Mouse (Mus musculus) hindbrain, embryonic 15.5 days (tissue): ENCODE results near the gene Uqcr11. TPM values are rescaled to one million over a fixed set of nuclear protein-coding genes. Genes with fewer than 3 reads are reported as not detected.

Experiments used
- ATAC-seq: fragments of 200-750 bp; cut with Nextera tagmentation; 2 replicates; pipeline ENCODE4 v1.8.0; 2017; ENCODE audit warnings: low read depth, moderate number of reproducible peaks, moderate TSS enrichment; ENCODE audit not compliant: low FRiP score
- H3K27ac ChIP-seq: fragments of 300-500 bp; sonication (generic); replicated peaks from 2 replicates; pipeline ENCODE4 v1.5.1; 2015; ENCODE audit warnings: mild to moderate bottlenecking, inconsistent platforms
- H3K27me3 ChIP-seq: fragments of 300-500 bp; sonication (generic); 2 replicates; pipeline ENCODE4 v1.6.1; 2015; ENCODE audit warnings: control low read depth, inconsistent platforms
- H3K36me3 ChIP-seq: fragments of 300-500 bp; sonication (generic); 2 replicates; pipeline ENCODE4 v1.6.1; 2015; ENCODE audit warnings: control low read depth, inconsistent platforms
- H3K4me1 ChIP-seq: fragments of 300-500 bp; sonication (generic); replicated peaks from 2 replicates; pipeline ENCODE4 v1.6.1; 2015; ENCODE audit warnings: control low read depth, inconsistent platforms
- H3K4me2 ChIP-seq: fragments of 300-500 bp; sonication (generic); 2 replicates; pipeline ENCODE4 v1.6.1; 2015; ENCODE audit warnings: moderate library complexity, mild to moderate bottlenecking, inconsistent platforms
- H3K4me3 ChIP-seq: fragments of 300-500 bp; sonication (generic); 2 replicates; pipeline ENCODE4 v1.5.1; 2015; ENCODE audit warnings: mild to moderate bottlenecking, inconsistent platforms
- H3K9ac ChIP-seq: fragments of 300-500 bp; sonication (generic); 2 replicates; pipeline ENCODE4 v1.6.1; 2015; ENCODE audit warnings: inconsistent platforms
- H3K9me3 ChIP-seq: fragments of 300-500 bp; sonication (generic); 2 replicates; pipeline ENCODE4 v1.6.1; 2016; ENCODE audit warnings: control low read depth, inconsistent platforms
- WGBS: fragments of 180-500 bp; shearing (Covaris S2); methylation state at CpG from one replicate; pipeline ENCODE4 v1.1.7; 2015; 5-methylcytosine and 5-hydroxymethylcytosine counted together
- polyA plus RNA-seq: library from polyadenylated mRNA; unstranded; fragments of >200 nt; fragmentation: Nextera tagmentation; extraction: Ambion mirVana; gene quantifications from 2 replicates; pipeline ENCODE4 v1.2.1, GENCODE M21; 2015

Uqcr11 gene
- polyA plus RNA-seq, result 711 and 737 TPM in 2 replicates

DNA sequence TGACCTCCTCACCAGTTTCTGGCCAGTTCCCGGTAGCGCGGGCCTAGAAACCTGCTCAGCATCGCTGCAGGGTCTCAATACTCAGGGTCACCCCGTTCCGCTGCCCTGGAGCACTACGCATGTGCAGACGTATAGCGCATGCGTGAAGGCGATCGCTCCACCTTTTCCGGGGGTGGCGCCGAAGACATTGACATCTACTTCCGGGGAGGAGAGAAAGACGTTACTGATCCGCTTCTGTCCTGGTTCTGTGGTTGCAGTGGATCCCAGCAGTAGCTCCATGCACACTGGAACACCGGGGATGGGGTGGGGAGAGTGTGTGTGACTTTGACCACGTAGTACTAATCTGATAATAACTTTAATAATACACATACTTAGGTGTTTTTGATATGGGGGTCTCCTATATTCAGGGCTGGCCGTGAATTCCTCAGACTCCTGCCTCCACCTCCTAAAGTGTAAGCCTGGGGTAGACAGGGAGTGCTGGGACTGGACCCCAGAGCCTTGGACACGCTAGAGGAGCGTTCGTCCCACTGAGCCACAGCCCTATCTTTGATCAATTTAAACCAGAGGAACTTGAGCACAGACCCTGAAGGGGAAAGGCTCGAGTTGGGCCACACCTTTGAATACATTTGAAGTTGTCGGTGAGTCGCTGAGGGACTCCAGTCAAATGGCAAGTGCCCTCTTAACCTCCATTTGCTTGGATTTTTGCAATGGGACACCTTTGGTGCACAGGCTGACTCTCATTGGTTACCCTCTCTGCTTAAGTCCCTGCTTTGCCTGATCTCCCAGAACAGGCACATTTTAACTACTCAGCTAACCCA is at the start of gene Uqcr11:
Gene Uqcr11 (minus strand): TSS at position 147 of the 818 bp plus-strand sequence.
- peak within 1 kb of the TSS; percentile 63 for H3K4me3 ChIP-seq
- 2% methylated on average over 27 of the region's 27 CpGs for WGBS
- peak within 1 kb of the TSS; percentile 80 for H3K27ac ChIP-seq
- peak within 1 kb of the TSS; percentile 83 for H3K4me2 ChIP-seq
- peaks cover 39% of the 10 kb centered on the region for H3K36me3 ChIP-seq
- peak within 1 kb of the TSS; percentile 75 for H3K9ac ChIP-seq
- no peaks in the 10 kb centered on the region for H3K9me3 ChIP-seq
- no peaks in the 10 kb centered on the region for H3K27me3 ChIP-seq
- ATAC-seq, result peak; percentile 88
- peaks cover 25% of the 10 kb centered on the region for H3K4me1 ChIP-seq

DNA sequence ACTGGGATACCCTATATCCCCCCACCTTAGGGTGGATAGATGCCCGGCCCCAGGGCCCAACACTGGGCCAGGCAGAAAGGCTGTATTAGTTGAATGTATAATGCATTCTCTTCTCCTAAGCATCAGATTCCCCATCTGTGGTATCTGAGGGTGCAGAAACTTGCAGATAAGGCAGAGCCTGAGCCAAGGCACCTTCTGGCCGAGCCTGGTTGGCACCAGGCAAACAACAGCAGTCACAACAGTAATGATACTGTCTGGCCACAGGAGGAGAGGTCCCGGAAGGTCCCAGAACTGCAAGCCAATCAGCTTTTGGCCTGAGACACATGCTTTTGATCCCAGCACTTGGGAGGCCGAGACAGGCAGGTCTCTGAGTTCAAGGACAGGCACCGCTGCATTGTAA is 49.1 kb upstream of the Uqcr11 start:
- H3K36me3 ChIP-seq, result no peaks in the 10 kb centered on the region
- H3K4me2 ChIP-seq, result no peak overlapping the region
- no peak overlapping the region for H3K4me3 ChIP-seq
- ATAC-seq, result no peak
- no peak overlapping the region for H3K27ac ChIP-seq
- H3K4me1 ChIP-seq, result no peaks in the 10 kb centered on the region
- no peaks in the 10 kb centered on the region for H3K9me3 ChIP-seq
- WGBS, result 87% methylated on average over 5 of the region's 5 CpGs
- H3K9ac ChIP-seq, result no peak overlapping the region
- no peaks in the 10 kb centered on the region for H3K27me3 ChIP-seq

DNA sequence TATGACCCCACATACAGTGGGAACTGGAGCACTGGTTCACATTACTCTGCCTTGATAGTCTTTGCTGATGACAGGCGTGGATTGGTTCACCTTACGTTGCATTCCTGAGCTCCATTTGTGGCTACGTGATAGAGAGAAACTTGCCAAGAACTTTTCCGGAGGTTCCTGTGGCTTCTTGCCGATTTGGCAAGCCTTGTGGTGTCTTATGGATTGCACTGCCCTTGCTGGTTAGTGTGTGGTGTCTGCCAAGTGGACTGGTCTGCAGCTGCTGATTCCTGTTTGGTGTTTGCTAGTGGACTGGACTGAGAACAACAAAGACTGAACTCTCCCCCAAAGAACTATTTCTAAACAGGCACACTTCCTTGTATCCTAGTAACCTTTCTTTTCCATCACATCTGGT is 48.2 kb upstream of the Uqcr11 start:
- no peaks in the 10 kb centered on the region for H3K4me1 ChIP-seq
- WGBS, result 84% methylated on average over 5 of the region's 5 CpGs
- no peak overlapping the region for H3K4me2 ChIP-seq
- no peaks in the 10 kb centered on the region for H3K9me3 ChIP-seq
- no peak overlapping the region for H3K9ac ChIP-seq
- ATAC-seq, result no peak
- H3K36me3 ChIP-seq, result no peaks in the 10 kb centered on the region
- H3K27ac ChIP-seq, result no peak overlapping the region
- no peaks in the 10 kb centered on the region for H3K27me3 ChIP-seq
- no peak overlapping the region for H3K4me3 ChIP-seq

DNA sequence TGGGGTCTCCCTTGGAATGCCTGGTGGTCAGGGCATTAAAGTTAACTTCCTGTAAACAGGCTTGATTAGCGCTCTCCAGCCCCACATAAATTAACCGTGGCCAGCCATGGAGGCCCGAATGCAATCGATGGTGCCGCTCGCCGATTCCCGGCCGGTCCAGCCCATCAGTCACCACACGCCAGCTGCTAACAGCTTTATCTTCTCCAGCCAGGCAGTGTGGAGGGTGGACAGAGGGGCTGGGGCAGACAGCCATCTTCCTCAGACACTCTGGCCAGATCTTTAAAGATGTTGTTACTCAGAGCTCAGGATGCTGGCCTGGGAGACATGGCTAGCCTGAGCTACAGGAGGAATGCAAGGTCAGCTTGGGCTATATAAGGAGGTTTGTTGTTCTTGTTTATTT is 47.0 kb upstream of the Uqcr11 start:
- no peaks in the 10 kb centered on the region for H3K36me3 ChIP-seq
- no peaks in the 10 kb centered on the region for H3K27me3 ChIP-seq
- no peaks in the 10 kb centered on the region for H3K4me1 ChIP-seq
- H3K9me3 ChIP-seq, result no peaks in the 10 kb centered on the region
- H3K4me3 ChIP-seq, result no peak overlapping the region
- no peak overlapping the region for H3K9ac ChIP-seq
- H3K27ac ChIP-seq, result no peak overlapping the region
- H3K4me2 ChIP-seq, result no peak overlapping the region
- 55% methylated on average over 10 of the region's 10 CpGs for WGBS
- ATAC-seq, result no peak

DNA sequence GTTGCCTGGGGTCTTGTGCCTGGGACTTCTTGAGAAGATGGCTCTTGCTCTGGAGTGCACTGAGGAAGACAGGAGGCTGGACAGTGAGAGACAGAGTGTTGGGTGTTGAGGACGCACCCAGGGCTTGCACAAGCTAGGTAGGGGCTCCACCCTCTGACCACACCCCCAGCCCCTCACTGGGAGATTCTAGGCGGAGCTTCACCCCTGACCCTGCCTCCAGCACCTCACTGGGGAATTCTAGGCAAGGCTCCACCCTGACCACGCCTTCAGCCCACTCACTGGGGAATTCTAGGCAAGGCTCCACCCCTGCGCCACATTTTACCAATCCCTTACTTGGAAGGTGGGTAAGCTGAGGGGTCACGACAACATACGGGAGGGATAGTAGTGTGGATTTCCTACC is 44.0 kb upstream of the Uqcr11 start:
- Histone ChIP-seq H3K27ac (no peak overlapping the region), H3K4me1 (peaks cover 4% of the 10 kb centered on the region; the same call in 1 of the 2 replicates), H3K9me3 (no peaks in the 10 kb centered on the region), H3K4me2 (no peak overlapping the region), H3K27me3 (peaks cover 3% of the 10 kb centered on the region), H3K4me3 (no peak overlapping the region), H3K36me3 (no peaks in the 10 kb centered on the region), H3K9ac (no peak overlapping the region)
- ATAC-seq, result no peak
- 9% methylated on average over 6 of the region's 6 CpGs for WGBS

DNA sequence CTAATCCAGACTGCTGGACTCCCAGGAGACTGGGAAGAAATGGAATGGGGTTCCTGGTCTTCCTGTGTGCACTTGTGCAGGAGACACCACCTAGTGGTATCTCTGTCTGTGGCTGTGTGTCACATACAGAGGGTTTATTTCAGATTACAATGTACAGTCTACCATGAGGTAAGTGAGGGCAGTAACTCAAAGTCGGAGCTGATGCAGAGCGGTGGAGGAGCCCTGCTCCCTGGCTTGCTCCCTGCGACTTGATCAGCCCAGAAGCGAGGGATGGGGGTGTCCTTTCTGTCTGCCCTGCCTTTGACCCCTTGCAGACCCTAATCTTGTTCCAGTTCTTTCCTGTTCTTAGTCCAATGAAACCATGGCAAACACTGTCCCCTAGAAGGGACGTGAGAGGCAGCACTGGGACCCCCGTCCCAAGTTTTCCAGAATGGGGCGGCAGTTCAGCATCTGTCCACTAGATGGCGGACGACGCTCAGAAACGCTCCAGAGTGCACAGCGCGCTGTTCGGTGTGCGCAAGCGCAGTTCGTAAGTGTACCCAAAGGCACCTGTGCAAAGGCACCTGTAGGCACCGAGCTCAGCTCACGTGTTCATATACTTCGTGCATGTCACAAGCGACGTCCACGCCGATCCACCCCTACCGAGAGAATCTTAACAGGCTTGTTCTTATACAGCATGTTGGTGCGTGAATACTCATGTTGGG is 39.4 kb upstream of the Uqcr11 start:
- peak; percentile 86 for ATAC-seq
- no peak overlapping the region for H3K27ac ChIP-seq
- H3K9me3 ChIP-seq, result no peaks in the 10 kb centered on the region
- H3K9ac ChIP-seq, result no peak overlapping the region
- peaks cover 4% of the 10 kb centered on the region; the same call in 1 of the 2 replicates for H3K4me1 ChIP-seq
- H3K36me3 ChIP-seq, result no peaks in the 10 kb centered on the region
- peak overlapping the region; percentile 22 for H3K4me3 ChIP-seq
- peaks cover 8% of the 10 kb centered on the region for H3K27me3 ChIP-seq
- 6% methylated on average over 26 of the region's 26 CpGs for WGBS
- peak overlapping the region; percentile 50 for H3K4me2 ChIP-seq

DNA sequence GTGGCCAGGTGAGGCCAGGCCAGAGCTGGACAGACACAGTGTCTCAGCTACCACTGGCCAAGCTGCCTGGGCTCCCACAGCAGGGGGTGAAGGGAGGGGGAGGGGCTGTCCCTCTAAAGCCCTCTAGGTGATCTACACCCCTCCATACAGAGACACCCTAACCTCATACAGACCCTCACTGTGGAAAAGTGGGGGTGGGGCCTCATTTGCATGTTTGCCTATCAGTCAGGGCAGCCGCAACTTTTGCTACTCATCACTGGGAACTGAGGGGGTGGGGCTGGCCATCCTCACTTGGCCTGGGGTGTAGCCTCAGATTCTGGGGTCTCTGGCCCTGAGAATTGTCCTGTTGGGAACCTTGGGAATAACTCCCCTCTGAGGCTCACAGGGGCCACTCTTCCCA is 38.4 kb upstream of the Uqcr11 start:
- 71% methylated on average over 1 of the region's 1 CpGs for WGBS
- Histone ChIP-seq H3K27ac (no peak overlapping the region), H3K9me3 (no peaks in the 10 kb centered on the region), H3K27me3 (peaks cover 8% of the 10 kb centered on the region), H3K4me3 (no peak overlapping the region), H3K4me2 (no peak overlapping the region), H3K36me3 (no peaks in the 10 kb centered on the region), H3K4me1 (peaks cover 4% of the 10 kb centered on the region; the same call in 1 of the 2 replicates), H3K9ac (no peak overlapping the region)
- ATAC-seq, result no peak

DNA sequence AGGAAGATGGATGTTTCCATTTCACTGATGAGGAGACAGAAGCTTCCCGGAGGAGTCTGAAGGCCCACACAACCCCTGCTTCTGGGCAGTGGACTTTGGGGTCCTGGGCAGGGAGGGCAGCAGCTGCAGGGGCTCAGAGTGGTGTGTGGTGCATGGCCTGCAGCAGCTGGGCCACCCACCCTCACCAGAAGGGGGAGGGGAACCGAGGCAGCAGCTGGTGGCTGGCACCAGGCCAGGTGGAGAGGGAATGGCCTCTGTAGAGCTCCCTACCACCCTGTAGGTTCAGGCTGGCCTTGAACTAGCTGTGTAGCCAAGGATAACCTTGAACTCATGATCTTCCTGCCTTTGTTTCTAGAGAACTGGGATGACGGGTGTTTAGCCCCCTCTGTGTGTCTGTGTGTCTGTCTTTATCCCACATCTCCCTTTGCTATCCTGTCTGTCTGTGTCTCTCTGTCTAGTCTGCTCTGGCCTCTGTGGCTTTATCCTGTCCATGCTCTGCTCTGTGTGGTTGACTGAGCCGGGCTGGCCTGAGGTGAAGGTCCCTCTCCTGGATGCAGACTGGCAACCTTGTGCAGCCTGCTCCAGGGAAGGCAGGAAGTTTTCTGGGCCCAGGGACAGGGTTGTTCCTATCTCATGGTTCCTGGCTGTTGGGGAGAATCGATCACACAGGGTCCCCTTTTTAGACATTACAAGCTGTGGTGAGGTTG is 37.9 kb upstream of the Uqcr11 start:
- Histone ChIP-seq H3K4me3 (no peak overlapping the region), H3K27me3 (peaks cover 8% of the 10 kb centered on the region), H3K4me1 (peaks cover 4% of the 10 kb centered on the region; the same call in 1 of the 2 replicates), H3K27ac (no peak overlapping the region), H3K9me3 (no peaks in the 10 kb centered on the region), H3K4me2 (no peak overlapping the region), H3K9ac (no peak overlapping the region), H3K36me3 (no peaks in the 10 kb centered on the region)
- no peak for ATAC-seq
- 43% methylated on average over 5 of the region's 5 CpGs for WGBS

DNA sequence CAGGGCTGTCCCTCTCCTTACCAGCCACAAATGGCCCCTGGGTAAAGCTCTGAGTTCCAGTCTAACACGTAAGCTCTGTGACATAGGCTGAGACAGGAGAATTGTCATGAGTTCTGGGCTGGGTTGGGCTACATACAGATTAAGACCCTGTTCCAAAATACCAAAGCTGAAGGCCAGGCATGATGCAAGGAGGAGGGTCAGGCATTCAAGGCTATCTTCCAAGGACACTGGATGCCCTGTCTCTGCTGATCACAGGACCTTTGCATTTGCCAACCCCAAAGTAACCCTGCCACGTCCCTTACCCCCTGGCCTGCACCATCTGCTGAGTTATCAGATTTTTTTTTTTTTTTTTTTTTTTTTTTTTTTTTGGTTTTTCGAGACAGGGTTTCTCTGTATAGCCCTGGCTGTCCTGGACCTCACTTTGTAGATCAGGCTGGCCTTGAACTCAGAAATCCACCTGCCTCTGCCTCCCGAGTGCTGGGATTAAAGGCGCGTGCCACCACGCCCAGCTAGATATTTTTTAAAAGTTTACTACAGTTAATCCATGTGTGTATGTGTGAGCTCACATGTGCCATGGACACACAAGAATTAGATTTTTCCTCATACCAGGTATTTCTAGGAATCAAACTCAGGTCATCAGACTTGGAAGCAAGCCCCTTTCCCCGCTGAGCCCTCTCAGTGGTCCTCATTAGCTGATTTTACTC is 37.1 kb upstream of the Uqcr11 start:
- 85% methylated on average over 8 of the region's 8 CpGs for WGBS
- ATAC-seq, result no peak
- H3K9ac ChIP-seq, result no peak overlapping the region

DNA sequence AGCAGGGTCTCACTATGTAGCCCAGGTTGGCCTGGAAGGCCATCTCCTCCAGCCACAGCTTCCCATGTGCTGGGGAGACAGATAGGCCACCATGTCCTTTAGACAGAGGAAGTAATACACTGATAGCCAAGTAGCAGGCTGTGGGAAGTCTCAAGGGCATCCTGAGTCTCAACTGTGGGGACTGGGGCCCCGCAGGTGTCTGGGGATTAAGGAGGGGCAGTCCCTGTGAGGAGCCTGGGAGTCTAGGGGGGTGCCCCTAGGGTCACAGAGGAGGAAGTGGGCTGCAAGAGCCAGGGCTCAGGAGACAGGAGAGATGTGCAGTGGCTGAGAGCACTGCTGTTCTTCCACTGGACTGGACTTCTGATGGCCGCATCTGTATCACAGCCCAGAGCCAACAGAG is 36.4 kb upstream of the Uqcr11 start:
- Histone ChIP-seq H3K9me3 (no peaks in the 10 kb centered on the region), H3K4me1 (peaks cover 4% of the 10 kb centered on the region; the same call in 1 of the 2 replicates), H3K4me3 (no peak overlapping the region), H3K27me3 (peaks cover 8% of the 10 kb centered on the region), H3K4me2 (no peak overlapping the region), H3K27ac (no peak overlapping the region), H3K9ac (no peak overlapping the region), H3K36me3 (no peaks in the 10 kb centered on the region)
- 53% methylated on average over 2 of the region's 2 CpGs for WGBS
- no peak for ATAC-seq

More for the DNA sequence above, 37.1 kb upstream of the Uqcr11 start:
- Histone ChIP-seq H3K9me3 (no peaks in the 10 kb centered on the region), H3K4me1 (peaks cover 4% of the 10 kb centered on the region; the same call in 1 of the 2 replicates), H3K4me2 (no peak overlapping the region), H3K4me3 (no peak overlapping the region), H3K27me3 (peaks cover 8% of the 10 kb centered on the region), H3K36me3 (no peaks in the 10 kb centered on the region), H3K27ac (no peak overlapping the region)

DNA sequence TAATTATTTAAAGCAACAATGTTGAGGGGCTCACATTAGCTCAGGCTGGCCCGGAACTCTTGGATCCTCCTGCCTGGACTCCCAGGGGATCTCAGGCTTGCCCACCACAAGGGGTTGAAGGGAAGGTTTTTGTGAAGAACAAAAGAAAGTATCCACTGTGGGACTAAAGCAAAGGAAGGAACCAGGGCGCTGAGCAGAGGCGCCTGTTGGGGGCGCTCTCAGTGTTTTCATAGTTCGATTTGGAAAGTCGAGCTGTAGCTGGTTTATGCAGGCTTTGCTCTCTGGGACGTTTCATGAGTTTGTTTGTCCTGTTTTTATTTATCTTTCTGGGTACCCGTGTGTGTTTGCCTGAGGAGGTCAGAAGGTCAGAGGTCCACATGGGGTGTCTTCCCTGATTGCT is 35.0 kb upstream of the Uqcr11 start:
- Histone ChIP-seq H3K27ac (no peak overlapping the region), H3K9me3 (no peaks in the 10 kb centered on the region), H3K9ac (no peak overlapping the region), H3K27me3 (peaks cover 8% of the 10 kb centered on the region), H3K4me2 (no peak overlapping the region), H3K4me3 (no peak overlapping the region), H3K36me3 (no peaks in the 10 kb centered on the region), H3K4me1 (peaks cover 4% of the 10 kb centered on the region; the same call in 1 of the 2 replicates)
- ATAC-seq, result no peak
- 65% methylated on average over 8 of the region's 8 CpGs for WGBS
